12 mouse cellular contexts compared by ENCODE assay signal in genomic region chr14:77705006-77705405, GRCm38 (mm10).
"Had no signal": no experiment of that assay in that cellular context is flagged by ENCODE, and none has a peak within 500 bp of the region (broad histone marks: within the 10 kb centered on the region; RNA-seq: fewer than 3 reads in every experiment).

No protein-coding gene starts in this region.

- H3K4me2 ChIP-seq: liver, embryonic 13.5 days; midbrain, embryonic 11.5 days had no signal

- H3K4me1 ChIP-seq: liver, embryonic 13.5 days had no signal

- H3K27me3 ChIP-seq: liver, embryonic 13.5 days had no signal

- H3K36me3 ChIP-seq: liver, embryonic 13.5 days had no signal

- H3K4me3 ChIP-seq: left cerebral cortex, adult 2 months; liver, embryonic 13.5 days had no signal

- H3K9ac ChIP-seq: liver, embryonic 13.5 days had no signal

- H3K27ac ChIP-seq: left cerebral cortex, adult 2 months; liver, embryonic 13.5 days had no signal

- DNase-seq: kidney, postnatal 14 days; kidney, postnatal 4 days; layer of hippocampus, postnatal 36 days; liver, embryonic 13.5 days; lung, adult 2 months; lung, postnatal 14 days; lung, postnatal 4 days; midbrain, embryonic 14.5 days; thymus, adult 18-20 months; thymus, postnatal 36 days had no signal

- H3K9me3 ChIP-seq: liver, embryonic 13.5 days had no signal
